Mouse (Mus musculus) gastrocnemius, adult 2 months (tissue): ENCODE results near the gene Lrrn4. TPM values are rescaled to one million over a fixed set of nuclear protein-coding genes. Genes with fewer than 3 reads are reported as not detected.

ENCODE experiments used
- DNase-seq: peaks from one replicate; pipeline ENCODE4 v3.0.0; 2022
- H3K27ac ChIP-seq: fragments of 200-600 bp; 2 replicates; pipeline ENCODE4 v1.8.1; 2022; ENCODE audit warnings: mild to moderate bottlenecking
- H3K4me3 ChIP-seq: fragments of 200-600 bp; 2 replicates; pipeline ENCODE4 v1.8.1; 2022; ENCODE audit warnings: mild to moderate bottlenecking, moderate library complexity
- CTCF ChIP-seq: fragments of 200-600 bp; IDR thresholded peaks from 2 replicates; pipeline ENCODE4 v1.8.1; 2022; ENCODE audit warnings: antibody characterized with exemption, mild to moderate bottlenecking, moderate library complexity
- intact Hi-C: fragments of 180-260 bp; cut with DNase I; formaldehyde crosslinking; loops from one replicate; pipeline ENCODE4 v1.15.1; 2025
- total RNA-seq, 2 experiments: library from RNA; stranded (reverse); gene quantifications; 2 replicates each; pipeline ENCODE4 v1.2.3; 2021

Lrrn4 gene
- total RNA-seq, 2 experiments from 2014 or later: not detected

GRCm38 (mm10) chr2:132860435-132860834 is 20.3 kb downstream of the Lrrn4 start:
- Histone ChIP-seq H3K27ac (no peak overlapping the region), H3K4me3 (no peak overlapping the region)
- intact Hi-C loops: no loop called here
- no peak for TF ChIP-seq CTCF
- no peak for DNase-seq

DNA sequence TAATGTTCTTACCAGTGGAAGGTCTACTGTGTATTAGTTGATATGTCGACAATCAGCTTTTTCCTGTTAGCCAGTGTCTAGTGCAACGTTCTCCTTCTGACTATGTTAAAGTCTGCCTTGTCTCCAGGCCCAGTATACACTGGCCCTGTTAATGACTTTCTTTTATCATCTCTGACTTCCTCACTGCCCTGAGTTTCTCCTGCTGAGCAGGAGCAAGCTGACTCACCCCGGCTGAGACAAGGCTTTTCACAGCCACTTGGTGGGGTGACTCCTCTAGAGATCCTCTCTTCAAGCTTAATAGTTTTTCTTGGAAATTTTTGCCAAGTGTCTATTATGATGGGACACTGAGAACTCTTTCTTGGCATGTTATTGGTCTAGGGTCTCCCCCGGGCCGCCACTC is 24.4 kb downstream of the Lrrn4 start:
- Histone ChIP-seq H3K27ac (no peak overlapping the region), H3K4me3 (no peak overlapping the region)
- intact Hi-C loops: no loop called here
- no peak for DNase-seq
- TF ChIP-seq CTCF: no peak

DNA sequence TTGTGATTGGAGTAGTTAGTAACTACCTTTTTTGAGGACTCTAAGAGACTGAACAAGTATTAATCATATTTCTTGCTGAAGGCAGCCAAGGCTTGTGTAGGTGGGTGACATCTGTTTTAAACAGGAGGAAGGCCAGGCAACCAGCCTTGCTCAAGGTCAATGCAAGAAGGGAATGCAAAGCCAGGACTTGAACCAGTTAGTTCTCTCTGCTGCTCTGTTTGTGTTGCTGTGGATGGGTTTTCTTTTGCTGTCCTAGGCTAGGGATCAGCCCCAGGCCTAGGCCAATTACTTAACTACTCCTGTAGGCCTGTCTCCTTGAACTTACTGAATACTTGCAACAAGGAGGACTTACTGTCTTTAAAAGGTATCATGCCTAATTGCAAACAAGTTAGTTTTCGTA is 27.6 kb downstream of the Lrrn4 start:
- no peak overlapping the region for H3K27ac ChIP-seq
- intact Hi-C loops: no loop called here
- no peak overlapping the region for H3K4me3 ChIP-seq
- DNase-seq: no peak
- TF ChIP-seq CTCF: no peak

DNA sequence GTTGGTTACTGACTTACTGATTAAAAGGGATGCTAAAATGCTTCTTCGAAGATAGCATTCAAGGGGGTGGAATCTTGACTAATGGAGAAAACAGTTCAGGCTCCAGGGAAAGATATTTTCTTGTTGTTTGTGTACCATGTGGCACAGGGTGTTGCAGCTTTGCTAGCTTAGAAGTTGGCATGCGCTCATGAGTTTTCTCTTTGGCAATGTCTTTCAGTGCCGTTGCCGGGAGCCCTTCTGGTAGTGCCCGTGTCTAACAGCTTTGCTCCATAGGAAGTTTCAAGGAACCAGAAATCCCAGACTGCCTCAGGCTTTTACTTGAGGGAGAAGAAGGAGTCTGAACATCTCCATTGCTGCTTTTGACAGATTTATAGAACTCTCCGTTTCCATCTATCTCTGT is 31.6 kb downstream of the Lrrn4 start:
- no peak for DNase-seq
- Histone ChIP-seq H3K27ac (no peak overlapping the region), H3K4me3 (no peak overlapping the region)
- no peak for TF ChIP-seq CTCF
- intact Hi-C loops: loop anchor here (5.0 kb wide), 1 partner anchor 53 kb away; no protein-coding TSS in a partner anchor

- TF ChIP-seq CTCF: no peak
- Histone ChIP-seq H3K27ac (no peak overlapping the region), H3K4me3 (peak overlapping the region; percentile 82; the same call in 1 of the 2 replicates)
- no peak for DNase-seq
- intact Hi-C loops: loop anchor here (5.0 kb wide), 1 partner anchor 54 kb away; no protein-coding TSS in a partner anchor
These were observed 32.3 kb downstream of the Lrrn4 start for GRCm38 (mm10) chr2:132848361-132848760.

DNA sequence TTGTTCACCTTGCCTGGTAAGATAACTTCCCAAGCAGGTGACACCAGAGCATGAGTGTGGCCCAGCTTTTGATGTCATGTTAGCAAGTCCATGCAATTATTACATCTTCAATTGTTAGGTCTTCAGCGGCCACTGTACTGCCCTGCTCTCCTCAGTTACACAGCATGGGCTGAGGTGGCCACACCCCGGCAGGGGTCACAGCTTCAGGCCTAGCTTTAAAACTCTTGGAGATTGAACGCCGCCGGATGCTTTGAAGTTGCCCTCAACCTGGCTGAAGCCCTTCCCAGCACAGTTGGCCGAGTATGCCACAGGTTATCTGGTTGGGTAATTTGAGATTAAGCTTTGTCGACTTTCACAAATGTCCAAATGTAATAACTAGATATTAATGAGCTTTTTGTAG is 33.1 kb downstream of the Lrrn4 start:
- no peak for TF ChIP-seq CTCF
- Histone ChIP-seq H3K27ac (peak overlapping the region; percentile 90; the same call in 1 of the 2 replicates), H3K4me3 (peak overlapping the region; percentile 82)
- no peak for DNase-seq
- intact Hi-C loops: loop anchor here (5.0 kb wide), 1 partner anchor 55 kb away; no protein-coding TSS in a partner anchor

GRCm38 (mm10) chr2:132846407-132847358 is 34.0 kb downstream of the Lrrn4 start, which contains the start of gene Crls1:
Gene Crls1, plus strand, starts transcription at chr2:132846666.
- TF ChIP-seq CTCF: peak; percentile 99; the same call in 1 of the 2 replicates
- DNase-seq: peak; percentile 94
- intact Hi-C loops: loop anchor here (1.0 to 5.0 kb wide), 2 partner anchors 30 to 56 kb away; partner anchors contain the start of genes Mcm8 and Trmt6

DNA sequence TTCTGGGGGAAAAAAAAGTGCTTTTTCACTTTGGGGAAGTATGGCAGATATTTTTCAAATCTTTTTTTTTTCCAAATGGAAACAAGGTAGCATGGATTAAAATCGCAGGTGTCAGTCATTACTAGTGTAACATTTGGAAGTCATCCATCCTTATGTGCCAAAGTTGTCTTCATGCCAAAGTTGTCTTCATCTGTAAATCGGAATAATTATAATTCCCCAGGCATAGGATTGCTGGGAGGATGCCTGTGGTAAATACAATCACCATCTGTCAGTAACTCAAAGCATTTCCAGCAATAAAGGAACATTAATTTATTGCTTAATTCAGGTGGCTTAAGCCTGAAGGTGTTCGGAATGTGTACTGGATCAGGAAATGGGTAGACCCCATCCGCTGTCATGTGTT is 39.6 kb downstream of the Lrrn4 start:
- TF ChIP-seq CTCF: no peak
- no peak for DNase-seq
- intact Hi-C loops: no loop called here
- Histone ChIP-seq H3K4me3 (no peak overlapping the region), H3K27ac (no peak overlapping the region)

More at GRCm38 (mm10) chr2:132846407-132847358, 34.0 kb downstream of the Lrrn4 start, which contains the start of gene Crls1:
- Histone ChIP-seq H3K27ac (peak within 1 kb of the TSS; percentile 90), H3K4me3 (peak within 1 kb of the TSS; percentile 82)

Other genes with a start within 250 kb of the Lrrn4 start
- 1 to 10 TPM; 6.2 to 6.9 TPM for gene Shld1, start 194.0 kb downstream of the Lrrn4 start, total RNA-seq
- under 1 TPM in 1 of 2 experiments, not detected in 1; 0.18 TPM for gene Chgb, start 99.6 kb downstream of the Lrrn4 start, total RNA-seq
- 1 to 10 TPM; 5.5 to 7.4 TPM for gene Trmt6, start 64.8 kb downstream of the Lrrn4 start, total RNA-seq
- 1 to 10 TPM; 1.3 TPM for gene Mcm8, start 64.8 kb downstream of the Lrrn4 start, total RNA-seq
- gene Crls1, start 34.2 kb downstream of the Lrrn4 start, total RNA-seq: 10 to 100 TPM; 11.0 to 16.2 TPM
- not detected for gene Fermt1, start 65.0 kb upstream of the Lrrn4 start, total RNA-seq